Mouse (Mus musculus): ENCODE measurements around the gene Zfp966. TPM values are rescaled to one million over a fixed set of nuclear protein-coding genes. Genes with fewer than 3 reads are reported as not detected.
"Not testable (repeated sequence)": the region's sequence is repeated elsewhere in the genome, so short reads cannot be mapped to it uniquely, and the experiment has no call there.

The Zfp966 gene
- 3.3 and 3.8 TPM in 2 replicates for polyA plus RNA-seq (2015; fragmentation: Nextera tagmentation; extraction: Ambion mirVana)

DNA sequence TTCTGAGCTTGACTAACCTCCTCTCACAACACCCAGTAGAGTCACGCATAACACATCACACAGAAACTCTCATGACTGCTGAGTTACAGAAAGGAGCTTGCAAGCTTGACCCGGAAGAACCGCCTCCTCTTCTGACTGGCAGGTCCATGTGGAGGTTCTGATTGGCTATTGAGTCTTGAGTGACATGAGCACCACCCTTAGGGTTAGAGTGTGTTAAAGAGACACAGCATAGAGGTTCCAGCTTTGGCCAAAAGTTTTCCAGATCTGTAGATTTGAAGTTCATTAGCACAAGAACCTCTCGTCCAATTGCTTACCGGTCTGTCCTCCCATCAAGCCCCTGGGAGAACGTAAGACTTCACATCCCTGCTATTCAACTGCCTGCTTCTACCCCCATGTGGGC is at the start of gene Zfp966:
Gene Zfp966, minus strand, starts transcription at position 101 of the 400 bp plus-strand sequence.
- not testable (repeated sequence) for H3K36me3 ChIP-seq (ENCODE audit: control insufficient read depth, insufficient read depth); ATAC-seq; H3K9me3 ChIP-seq (ENCODE audit: control insufficient read depth, low read length); H3K4me3 ChIP-seq (replicated peaks; ENCODE audit: low read length); H3K27me3 ChIP-seq (replicated peaks; ENCODE audit: control insufficient read depth, insufficient read depth, low read length); H3K9ac ChIP-seq (replicated peaks; ENCODE audit: low read depth, low read length); H3K4me1 ChIP-seq (replicated peaks; ENCODE audit: control insufficient read depth, insufficient read depth, low read length); H3K4me2 ChIP-seq (ENCODE audit: low read length); H3K27ac ChIP-seq (ENCODE audit: low read length)
- WGBS: no CpG with 5 or more reads among the region's 6 CpGs

DNA sequence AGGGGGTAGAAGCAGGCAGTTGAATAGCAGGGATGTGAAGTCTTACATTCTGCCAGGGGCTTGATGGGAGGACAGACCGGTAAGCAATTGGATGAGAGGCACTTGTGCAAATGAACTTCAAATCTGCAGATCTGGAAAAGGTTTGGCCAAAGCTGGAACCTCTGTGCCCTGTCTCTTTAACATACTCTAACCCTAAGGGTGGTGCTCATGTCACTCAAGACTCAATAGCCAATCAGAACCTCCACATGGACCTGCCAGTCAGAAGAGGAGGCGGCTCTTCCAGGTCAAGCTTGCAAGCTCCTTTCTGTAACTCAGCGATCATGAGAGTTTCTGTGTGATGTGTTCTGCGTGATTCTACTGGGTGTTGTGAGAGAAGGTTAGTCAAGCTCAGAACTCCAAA is 34.1 kb upstream of the Zfp966 start, which contains the start of gene Gm2026:
Gene Gm2026, plus strand, starts transcription at position 301 of the 400 bp plus-strand sequence.
- not testable (repeated sequence) for H3K9me3 ChIP-seq (ENCODE audit: control insufficient read depth, low read length); H3K4me2 ChIP-seq (ENCODE audit: low read length); H3K27me3 ChIP-seq (replicated peaks; ENCODE audit: control insufficient read depth, insufficient read depth, low read length); H3K27ac ChIP-seq (ENCODE audit: low read length); H3K4me1 ChIP-seq (replicated peaks; ENCODE audit: control insufficient read depth, insufficient read depth, low read length); H3K9ac ChIP-seq (replicated peaks; ENCODE audit: low read depth, low read length); ATAC-seq; H3K36me3 ChIP-seq (ENCODE audit: control insufficient read depth, insufficient read depth); H3K4me3 ChIP-seq (replicated peaks; ENCODE audit: low read length)
- WGBS: no CpG with 5 or more reads among the region's 4 CpGs

DNA sequence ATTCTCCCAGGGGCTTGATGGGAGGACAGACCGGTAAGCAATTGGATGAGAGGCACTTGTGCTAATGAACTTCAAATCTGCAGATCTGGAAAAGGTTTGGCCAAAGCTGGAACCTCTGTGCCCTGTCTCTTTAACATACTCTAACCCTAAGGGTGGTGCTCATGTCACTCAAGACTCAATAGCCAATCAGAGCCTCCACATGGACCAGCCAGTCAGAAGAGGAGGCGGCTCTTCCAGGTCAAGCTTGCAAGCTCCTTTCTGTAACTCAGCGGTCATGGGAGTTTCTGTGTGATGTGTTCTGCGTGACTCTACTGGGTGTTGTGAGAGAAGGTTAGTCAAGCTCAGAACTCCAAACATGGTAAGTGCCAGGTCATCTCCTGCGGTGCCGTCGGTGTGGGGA is 61.9 kb downstream of the Zfp966 start, which contains the start of gene Gm6710:
Gene Gm6710, plus strand, starts transcription at position 196 of the 400 bp plus-strand sequence.
- H3K27me3 ChIP-seq (replicated peaks; ENCODE audit: control insufficient read depth, insufficient read depth, low read length); H3K36me3 ChIP-seq (ENCODE audit: control insufficient read depth, insufficient read depth); H3K9ac ChIP-seq (replicated peaks; ENCODE audit: low read depth, low read length); H3K27ac ChIP-seq (ENCODE audit: low read length); H3K4me2 ChIP-seq (ENCODE audit: low read length); H3K9me3 ChIP-seq (ENCODE audit: control insufficient read depth, low read length); H3K4me1 ChIP-seq (replicated peaks; ENCODE audit: control insufficient read depth, insufficient read depth, low read length); ATAC-seq; H3K4me3 ChIP-seq (replicated peaks; ENCODE audit: low read length): not testable (repeated sequence)
- no CpG with 5 or more reads among the region's 7 CpGs for WGBS

Other genes starting within 250 kb of the Zfp966 start
- gene Zfp969, start 227.5 kb downstream of the Zfp966 start, polyA plus RNA-seq (2015; fragmentation: Nextera tagmentation; extraction: Ambion mirVana): 7.4 and 7.6 TPM in 2 replicates
- gene Gm2007, start 189.6 kb downstream of the Zfp966 start, polyA plus RNA-seq (2015; fragmentation: Nextera tagmentation; extraction: Ambion mirVana): not detected in 2 replicates
- gene Gm14288, start 130.0 kb downstream of the Zfp966 start, polyA plus RNA-seq (2015; fragmentation: Nextera tagmentation; extraction: Ambion mirVana): 0.54 and 0.56 TPM in 2 replicates
- 31.2 and 31.8 TPM in 2 replicates for gene Gm6710, start 61.9 kb downstream of the Zfp966 start, polyA plus RNA-seq (2015; fragmentation: Nextera tagmentation; extraction: Ambion mirVana)
- gene Gm2026, start 34.2 kb upstream of the Zfp966 start, polyA plus RNA-seq (2015; fragmentation: Nextera tagmentation; extraction: Ambion mirVana): 29.0 and 36.0 TPM in 2 replicates
- 0.80 and 2.0 TPM in 2 replicates for gene Gm2004, start 218.7 kb upstream of the Zfp966 start, polyA plus RNA-seq (2015; fragmentation: Nextera tagmentation; extraction: Ambion mirVana)